Mouse (Mus musculus): ENCODE data around the gene Mybbp1a. TPM values are rescaled to one million over a fixed set of nuclear protein-coding genes. Genes with fewer than 3 reads are reported as not detected.
A peak's percentile ranks its signal among the peaks of the same experiment; 100 is the strongest.

The Mybbp1a gene
- polyA plus RNA-seq, 1 experiment from 2014 or later = 84.6 TPM

DNA sequence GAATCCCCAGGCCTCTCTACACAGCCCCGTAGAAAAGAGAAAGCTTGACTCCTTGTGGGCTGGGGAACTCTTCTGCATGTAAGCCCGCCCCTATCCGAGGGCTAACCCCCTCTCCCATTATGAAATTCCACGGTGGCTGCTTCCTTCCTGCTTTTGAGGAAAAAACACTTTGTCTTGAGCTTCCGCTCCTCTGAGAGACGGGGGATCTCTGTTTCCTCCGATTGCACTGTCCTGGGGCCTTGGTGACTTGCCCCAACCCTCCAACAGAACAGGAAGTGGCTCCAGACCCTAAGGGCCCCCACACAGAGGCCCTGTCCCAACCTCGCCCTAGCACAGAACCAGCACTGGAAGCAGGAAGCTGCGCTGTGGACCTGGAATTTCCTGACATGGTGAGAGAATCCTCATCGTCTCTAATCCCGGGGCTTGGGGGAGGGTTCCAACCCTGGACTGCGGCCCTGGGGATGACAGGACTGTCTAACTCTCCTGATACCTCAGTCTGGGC, 16.9 kb downstream of the Mybbp1a start:
- Histone ChIP-seq H3K9me3 (no peaks in the 10 kb centered on the region), H3K4me2 (replicated peaks) (no peak overlapping the region), H3K4me1 (replicated peaks) (peaks cover 14% of the 10 kb centered on the region), H3K27ac (no peak overlapping the region), H3K27me3 (no peaks in the 10 kb centered on the region), H3K36me3 (peaks cover 48% of the 10 kb centered on the region), H3K9ac (replicated peaks) (no peak overlapping the region), H3K4me3 (replicated peaks) (no peak overlapping the region)
- no peak for ATAC-seq
- 79% methylated on average over 12 of the region's 12 CpGs for WGBS

DNA sequence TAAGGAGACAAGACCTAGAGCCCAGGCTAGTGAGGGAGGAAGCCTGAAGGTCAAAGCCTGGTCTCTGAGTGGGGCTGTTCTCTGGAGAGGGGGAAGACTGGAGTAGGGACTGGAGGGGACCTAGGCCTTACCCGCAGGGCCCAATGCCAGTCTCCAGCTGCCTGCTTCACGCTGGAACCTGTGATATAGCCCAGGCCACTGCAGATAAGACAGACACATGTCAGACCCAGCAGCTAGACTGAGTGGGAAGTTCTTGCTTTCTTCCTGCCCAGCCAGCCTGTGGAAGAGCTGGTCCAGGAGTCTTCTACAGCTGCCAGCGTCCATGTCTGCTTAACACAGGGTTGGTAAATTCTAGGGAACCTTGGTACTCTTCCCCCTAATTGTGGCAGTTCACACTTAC, 17.3 kb downstream of the Mybbp1a start:
- no peak for ATAC-seq
- Histone ChIP-seq H3K36me3 (peaks cover 48% of the 10 kb centered on the region), H3K4me1 (replicated peaks) (peaks cover 14% of the 10 kb centered on the region), H3K27me3 (no peaks in the 10 kb centered on the region), H3K9ac (replicated peaks) (no peak overlapping the region), H3K4me2 (replicated peaks) (no peak overlapping the region), H3K9me3 (no peaks in the 10 kb centered on the region), H3K4me3 (replicated peaks) (no peak overlapping the region), H3K27ac (no peak overlapping the region)
- WGBS = 78% methylated on average over 3 of the region's 3 CpGs

DNA sequence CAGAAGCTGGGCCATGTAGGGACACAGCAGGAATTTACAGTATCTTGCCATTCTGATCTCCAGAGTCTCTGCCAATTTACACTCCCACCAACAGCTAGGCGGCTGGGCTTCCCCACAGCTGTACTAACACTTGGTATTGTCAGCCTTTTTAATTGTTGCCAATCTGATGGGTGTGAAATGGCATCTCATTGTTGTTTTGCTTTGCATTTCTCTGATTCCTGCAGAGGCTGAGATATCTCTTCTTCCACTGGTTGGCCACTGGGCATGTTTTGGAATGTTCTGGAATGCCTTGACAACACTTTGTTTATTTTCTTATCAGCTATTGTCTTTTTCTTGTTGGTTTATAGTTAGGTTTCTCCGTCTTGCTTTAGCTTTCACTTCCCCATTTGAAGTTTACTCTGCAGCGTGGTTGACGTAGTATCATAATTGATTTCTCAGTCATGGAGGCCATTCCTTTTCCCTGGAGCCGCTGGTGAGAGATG, 20.4 kb downstream of the Mybbp1a start:
- peaks cover 15% of the 10 kb centered on the region for H3K4me1 ChIP-seq (replicated peaks)
- WGBS = 61% methylated on average over 5 of the region's 5 CpGs
- H3K27ac ChIP-seq = no peak overlapping the region
- H3K4me2 ChIP-seq (replicated peaks) = no peak overlapping the region
- no peaks in the 10 kb centered on the region for H3K9me3 ChIP-seq
- H3K27me3 ChIP-seq = no peaks in the 10 kb centered on the region
- no peak overlapping the region for H3K9ac ChIP-seq (replicated peaks)
- ATAC-seq = no peak
- peaks cover 40% of the 10 kb centered on the region for H3K36me3 ChIP-seq
- H3K4me3 ChIP-seq (replicated peaks) = no peak overlapping the region

DNA sequence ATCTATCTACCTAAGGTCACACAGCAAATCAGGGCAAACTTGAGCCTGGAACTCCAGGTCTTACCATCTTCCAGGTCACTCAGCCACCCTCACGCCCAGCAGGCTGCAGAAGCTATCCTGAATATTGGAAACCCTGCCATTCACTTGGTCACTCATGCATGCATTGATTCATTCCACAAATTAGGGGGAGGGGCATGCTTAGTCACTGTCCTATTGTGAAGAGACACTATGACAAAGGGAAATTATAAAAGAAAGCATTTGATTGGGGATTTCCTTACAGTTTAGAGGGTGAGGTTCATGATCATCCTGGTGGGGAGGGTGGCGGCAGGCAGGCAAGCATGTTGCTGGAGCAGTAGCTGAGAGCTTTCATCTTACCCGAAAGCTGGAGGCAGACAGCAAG, 23.7 kb downstream of the Mybbp1a start:
- whole genome bisulfite sequencing = 39% methylated on average over 3 of the region's 3 CpGs
- Histone ChIP-seq H3K36me3 (peaks cover 25% of the 10 kb centered on the region), H3K4me2 (replicated peaks) (no peak overlapping the region), H3K4me1 (replicated peaks) (peaks cover 40% of the 10 kb centered on the region), H3K9ac (replicated peaks) (no peak overlapping the region), H3K27me3 (no peaks in the 10 kb centered on the region), H3K9me3 (no peaks in the 10 kb centered on the region), H3K27ac (no peak overlapping the region), H3K4me3 (replicated peaks) (no peak overlapping the region)
- ATAC-seq = no peak

DNA sequence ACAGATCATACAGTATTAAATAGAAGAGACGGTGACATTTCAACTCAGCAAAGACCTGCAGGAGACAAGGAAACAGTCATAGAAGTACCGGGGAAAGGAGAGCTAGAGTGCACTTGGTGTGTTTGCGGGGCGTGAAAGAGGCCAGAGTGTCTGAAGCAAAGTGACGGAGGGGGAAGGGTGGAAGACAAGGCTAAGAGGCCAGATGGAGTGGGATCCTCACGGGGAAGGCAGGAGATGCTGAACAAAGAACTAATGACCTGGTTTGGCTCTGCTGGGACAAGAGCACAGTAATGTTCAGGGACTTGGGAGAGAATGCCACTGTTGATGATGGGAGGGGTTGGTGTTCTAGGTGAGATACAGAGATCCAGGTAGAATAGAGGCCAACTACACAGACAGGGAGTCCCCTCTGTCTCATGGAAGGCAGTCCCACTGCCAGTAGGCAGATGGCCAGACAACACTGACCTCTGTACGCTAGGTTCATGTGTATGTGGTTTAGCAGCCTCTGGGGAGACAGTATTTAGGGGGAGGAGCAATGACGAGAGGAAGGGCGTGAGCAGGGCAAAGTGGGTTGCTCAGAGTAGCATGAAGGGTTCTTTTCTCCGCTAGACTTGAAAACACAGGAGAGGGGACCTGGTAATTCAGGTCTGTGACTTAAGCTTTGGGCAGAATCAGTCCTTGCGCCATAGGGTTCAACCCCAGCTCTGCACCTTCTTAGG, 25.0 kb downstream of the Mybbp1a start:
- no peaks in the 10 kb centered on the region for H3K27me3 ChIP-seq
- H3K4me3 ChIP-seq (replicated peaks) = no peak overlapping the region
- H3K4me1 ChIP-seq (replicated peaks) = peaks cover 40% of the 10 kb centered on the region
- H3K36me3 ChIP-seq = peaks cover 18% of the 10 kb centered on the region
- H3K27ac ChIP-seq = 0 out of 2 replicates have a peak overlapping the region, but pooled peaks have one; percentile 35
- H3K9ac ChIP-seq (replicated peaks) = no peak overlapping the region
- peak; percentile 15 for ATAC-seq
- no peak overlapping the region for H3K4me2 ChIP-seq (replicated peaks)
- no peaks in the 10 kb centered on the region for H3K9me3 ChIP-seq
- WGBS = 66% methylated on average over 11 of the region's 11 CpGs

DNA sequence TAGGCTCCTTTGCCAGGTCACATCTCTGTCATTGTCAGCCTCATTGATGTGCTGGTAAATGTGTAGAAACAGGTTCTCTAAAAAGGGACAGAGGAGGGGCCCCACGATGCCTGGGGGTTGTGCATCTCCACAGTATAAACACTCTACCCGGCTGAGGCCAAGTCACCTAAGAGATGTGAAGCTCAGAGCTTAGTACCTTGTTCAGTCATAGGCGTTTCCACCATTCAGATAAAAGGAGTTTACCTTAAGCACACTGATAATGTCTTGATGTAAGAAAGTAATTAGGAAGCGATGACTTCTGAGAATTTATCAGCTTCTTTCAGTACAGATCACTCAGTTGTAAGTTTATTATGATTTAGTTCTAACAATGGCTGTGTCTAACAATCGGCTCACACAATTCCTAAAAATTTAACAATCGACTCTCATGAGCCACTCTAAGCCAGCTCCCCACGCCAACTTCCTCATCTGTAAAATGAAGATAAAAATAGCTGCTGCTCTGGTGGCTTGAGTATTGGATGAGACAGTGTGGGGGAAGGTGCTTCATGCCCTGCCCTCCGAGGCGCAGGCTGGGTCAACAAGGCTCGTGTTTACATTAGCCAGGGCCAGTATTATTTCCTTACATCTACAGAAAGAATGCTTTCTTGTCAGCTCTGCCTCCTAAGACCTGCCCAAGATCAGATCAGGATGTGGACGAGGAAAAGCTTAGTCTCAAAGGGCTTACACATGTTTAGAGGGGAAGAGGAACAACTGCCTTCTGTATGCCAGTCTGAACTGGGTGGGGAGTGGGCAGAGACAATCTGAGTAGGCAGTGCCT, 25.7 kb downstream of the Mybbp1a start:
- Histone ChIP-seq H3K4me2 (replicated peaks) (no peak overlapping the region), H3K36me3 (peaks cover 18% of the 10 kb centered on the region), H3K27me3 (no peaks in the 10 kb centered on the region), H3K9ac (replicated peaks) (no peak overlapping the region), H3K9me3 (no peaks in the 10 kb centered on the region), H3K4me1 (replicated peaks) (peaks cover 38% of the 10 kb centered on the region), H3K27ac (peak overlapping the region; percentile 55; the same call in 1 of the 2 replicates), H3K4me3 (replicated peaks) (no peak overlapping the region)
- 66% methylated on average over 11 of the region's 11 CpGs for WGBS
- no peak for ATAC-seq

DNA sequence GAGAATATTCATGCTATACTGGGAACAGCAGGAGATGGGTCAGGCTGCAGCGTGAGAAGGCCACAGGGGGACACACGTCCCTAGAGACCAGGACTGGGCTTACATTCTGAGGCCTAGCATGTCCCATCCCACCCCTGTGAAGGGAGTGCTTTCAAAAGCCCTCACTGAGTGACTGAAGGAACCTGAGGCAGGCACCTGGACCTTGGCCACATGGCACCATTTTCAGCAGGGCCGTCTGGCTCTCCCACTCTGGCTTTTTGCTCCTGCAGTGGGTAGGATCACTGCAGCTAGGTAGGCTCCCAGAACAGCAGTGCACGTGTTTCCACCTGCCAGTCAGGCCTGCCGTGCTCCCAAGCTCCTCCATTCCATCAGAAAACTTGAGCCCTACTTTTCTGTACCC, 27.4 kb downstream of the Mybbp1a start:
- WGBS = 75% methylated on average over 5 of the region's 5 CpGs
- Histone ChIP-seq H3K36me3 (peaks cover 15% of the 10 kb centered on the region), H3K27me3 (no peaks in the 10 kb centered on the region), H3K4me2 (replicated peaks) (no peak overlapping the region), H3K9me3 (no peaks in the 10 kb centered on the region), H3K9ac (replicated peaks) (no peak overlapping the region), H3K27ac (0 out of 2 replicates have a peak overlapping the region, but pooled peaks have one; percentile 3), H3K4me1 (replicated peaks) (peaks cover 32% of the 10 kb centered on the region), H3K4me3 (replicated peaks) (no peak overlapping the region)
- ATAC-seq = no peak

DNA sequence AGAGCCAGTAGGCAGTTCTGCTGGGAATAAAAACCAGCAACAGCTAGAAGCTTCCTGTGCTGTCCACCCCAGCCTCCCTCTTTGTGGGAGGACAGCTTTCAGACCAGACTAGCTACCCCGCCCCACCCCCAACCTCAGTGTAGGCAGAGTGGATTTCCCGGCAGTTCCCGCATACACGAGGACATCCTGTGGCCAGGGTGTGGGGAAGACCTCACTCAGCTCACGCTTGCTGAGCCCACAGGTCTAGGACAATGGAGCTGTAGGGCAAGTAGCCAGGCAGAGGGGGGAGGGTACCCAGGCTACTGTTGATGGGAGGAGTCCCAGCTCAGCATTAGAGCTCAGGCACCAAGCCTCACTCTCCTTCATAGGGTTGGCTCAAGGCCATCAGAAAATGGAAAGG, 28.1 kb downstream of the Mybbp1a start:
- Histone ChIP-seq H3K27ac (peak overlapping the region; percentile 3; the same call in 1 of the 2 replicates), H3K9me3 (no peaks in the 10 kb centered on the region), H3K4me3 (replicated peaks) (no peak overlapping the region), H3K36me3 (peaks cover 17% of the 10 kb centered on the region), H3K9ac (replicated peaks) (peak overlapping the region; percentile 10; the same call in 1 of the 2 replicates), H3K4me1 (replicated peaks) (peaks cover 32% of the 10 kb centered on the region), H3K4me2 (replicated peaks) (no peak overlapping the region), H3K27me3 (no peaks in the 10 kb centered on the region)
- 27% methylated on average over 5 of the region's 5 CpGs for WGBS
- ATAC-seq = peak; percentile 57

DNA sequence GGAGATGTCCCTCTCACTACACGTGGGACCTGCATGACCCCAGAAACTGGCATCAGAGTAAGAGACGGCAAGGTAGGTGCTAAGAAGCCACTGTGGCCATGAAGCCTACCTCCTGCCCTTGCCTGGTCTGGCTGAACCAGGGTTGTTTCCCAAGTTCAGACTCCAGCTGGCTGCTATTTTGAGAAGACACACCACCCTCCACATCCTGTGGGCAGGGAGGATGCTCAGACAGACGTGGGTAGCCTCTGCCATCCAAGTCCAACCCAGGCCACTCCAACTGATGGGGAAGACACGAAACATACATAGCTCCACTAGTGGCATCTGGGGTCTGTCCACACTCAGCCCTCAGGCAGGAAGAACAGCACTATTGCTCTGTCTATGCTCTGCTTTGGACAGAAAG, 28.8 kb downstream of the Mybbp1a start:
- Histone ChIP-seq H3K36me3 (peaks cover 20% of the 10 kb centered on the region), H3K9ac (replicated peaks) (no peak overlapping the region), H3K9me3 (no peaks in the 10 kb centered on the region), H3K4me3 (replicated peaks) (no peak overlapping the region), H3K4me1 (replicated peaks) (peaks cover 32% of the 10 kb centered on the region), H3K27me3 (no peaks in the 10 kb centered on the region), H3K4me2 (replicated peaks) (no peak overlapping the region), H3K27ac (no peak overlapping the region)
- no peak for ATAC-seq
- WGBS = 77% methylated on average over 4 of the region's 4 CpGs

DNA sequence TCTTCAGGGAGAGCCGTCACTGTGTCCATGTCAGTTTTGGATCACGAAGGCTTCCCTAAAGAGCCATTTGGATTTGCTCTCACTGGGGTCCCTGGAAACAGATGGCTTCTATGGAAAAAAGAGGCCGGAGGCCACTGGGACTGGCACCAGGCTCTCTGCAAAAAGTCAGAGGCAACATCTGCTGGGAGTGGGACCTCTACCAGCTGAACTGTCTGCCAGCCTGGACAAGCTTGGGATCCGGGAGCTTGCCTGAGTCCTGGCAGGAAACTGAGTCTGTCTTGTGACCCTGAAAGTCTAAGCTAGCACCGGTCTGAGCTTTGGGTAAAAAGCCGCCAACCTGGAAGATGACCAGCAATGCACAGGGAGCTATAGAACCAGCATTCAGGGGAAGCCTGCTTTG, 30.2 kb downstream of the Mybbp1a start:
- Histone ChIP-seq H3K36me3 (peaks cover 20% of the 10 kb centered on the region), H3K27me3 (no peaks in the 10 kb centered on the region), H3K9me3 (no peaks in the 10 kb centered on the region), H3K27ac (no peak overlapping the region), H3K4me1 (replicated peaks) (peaks cover 37% of the 10 kb centered on the region), H3K4me2 (replicated peaks) (no peak overlapping the region), H3K4me3 (replicated peaks) (no peak overlapping the region), H3K9ac (replicated peaks) (no peak overlapping the region)
- ATAC-seq = no peak
- WGBS = 87% methylated on average over 6 of the region's 6 CpGs

DNA sequence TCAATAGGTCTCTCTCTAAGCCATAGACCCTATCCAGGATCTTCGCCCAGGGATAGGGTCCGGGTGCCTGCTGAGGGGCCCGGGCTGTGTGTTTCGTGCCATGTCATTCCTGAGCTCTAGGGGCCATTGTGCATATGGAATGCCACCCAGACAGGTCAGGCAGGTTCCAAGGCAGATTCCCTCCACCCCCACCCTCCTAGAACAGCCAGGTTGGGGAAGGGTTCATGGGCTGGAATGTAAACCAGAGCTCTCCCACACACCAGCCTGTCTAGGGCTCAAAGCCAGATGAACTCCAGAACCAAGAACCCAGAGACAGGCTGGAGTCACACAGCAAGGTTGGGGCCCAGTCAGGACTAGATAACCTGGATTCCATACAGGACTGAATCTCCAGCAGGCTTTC, 32.4 kb downstream of the Mybbp1a start:
- no peak overlapping the region for H3K9ac ChIP-seq (replicated peaks)
- no peak overlapping the region for H3K27ac ChIP-seq
- no peaks in the 10 kb centered on the region for H3K9me3 ChIP-seq
- no peaks in the 10 kb centered on the region for H3K27me3 ChIP-seq
- H3K4me1 ChIP-seq (replicated peaks) = peaks cover 39% of the 10 kb centered on the region
- 95% methylated on average over 4 of the region's 4 CpGs for WGBS
- no peak for ATAC-seq
- no peak overlapping the region for H3K4me2 ChIP-seq (replicated peaks)
- no peak overlapping the region for H3K4me3 ChIP-seq (replicated peaks)
- H3K36me3 ChIP-seq = peaks cover 20% of the 10 kb centered on the region

DNA sequence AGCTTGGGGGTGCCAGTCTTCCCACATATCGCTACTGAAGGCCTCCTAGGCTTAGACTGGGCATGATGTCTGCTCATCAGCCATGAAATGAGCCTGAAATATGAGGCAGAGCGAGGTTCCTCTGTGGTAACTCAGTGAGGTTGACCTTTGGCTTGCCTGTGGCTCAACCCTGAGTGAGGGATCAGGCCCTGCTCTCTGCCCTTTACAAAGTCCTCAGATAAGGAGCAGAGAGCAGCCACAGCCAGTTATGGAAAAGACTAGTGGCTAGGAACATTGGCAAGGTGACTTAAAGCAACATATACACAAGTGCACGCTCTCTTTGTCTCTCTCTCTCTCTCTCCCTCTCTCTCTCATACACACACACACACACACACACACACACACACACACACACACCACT, 33.8 kb downstream of the Mybbp1a start:
- no peaks in the 10 kb centered on the region for H3K27me3 ChIP-seq
- H3K4me1 ChIP-seq (replicated peaks) = peaks cover 29% of the 10 kb centered on the region
- no peak overlapping the region for H3K4me2 ChIP-seq (replicated peaks)
- H3K9ac ChIP-seq (replicated peaks) = no peak overlapping the region
- H3K27ac ChIP-seq = no peak overlapping the region
- peaks cover 20% of the 10 kb centered on the region for H3K36me3 ChIP-seq
- H3K4me3 ChIP-seq (replicated peaks) = no peak overlapping the region
- ATAC-seq = no peak
- WGBS = 81% methylated on average over 3 of the region's 3 CpGs
- H3K9me3 ChIP-seq = no peaks in the 10 kb centered on the region
